Mouse (Mus musculus): Measurements from ENCODE around the gene Pcsk1n. TPM values are rescaled to one million over a fixed set of nuclear protein-coding genes. Genes with fewer than 3 reads are reported as not detected.
A peak's percentile ranks its signal among the peaks of the same experiment; 100 is the strongest.

Pcsk1n gene
- total and polyA plus RNA-seq, 3 experiments: not detected

GRCm38 (mm10) chrX:7910473-7910872 lies 9.1 kb upstream of the Pcsk1n start:
- Histone ChIP-seq H3K27ac (ENCODE audit: control insufficient read depth, low read depth, low read length) (no peak overlapping the region), H3K9ac (ENCODE audit: control insufficient read depth, low read depth, low read length, poor library complexity, severe bottlenecking) (no peak overlapping the region), H3K4me3 (ENCODE audit: control insufficient read depth in 1 of 2, insufficient read depth in 1 of 2, low read depth in 2 of 2, low read length in 2 of 2) (no peak overlapping the region), H3K9me3 (replicated peaks; ENCODE audit: insufficient read depth, low read length) (no peaks in the 10 kb centered on the region), H3K79me2 (ENCODE audit: control insufficient read depth, insufficient read depth, low read length, poor library complexity) (no peaks in the 10 kb centered on the region), H3K4me1 (ENCODE audit: control insufficient read depth in 1 of 2, insufficient read depth in 2 of 2, low read length in 2 of 2) (no peaks in the 10 kb centered on the region), H3K27me3 (ENCODE audit: control insufficient read depth in 1 of 2, insufficient read depth in 2 of 2, low read length in 2 of 2) (no peaks in the 10 kb centered on the region), H3K36me3 (ENCODE audit: control insufficient read depth in 1 of 2, insufficient read depth in 2 of 2, low read length in 2 of 2) (no peaks in the 10 kb centered on the region; a peak in 1 of 4 replicates)
- no peak for DNase-seq (ENCODE audit: low read depth, low spot score)
- TF ChIP-seq GABPA (IDR thresholded peaks at IDR 0.05; ENCODE audit: low read depth, low read length) (no peak), TCF12 (IDR thresholded peaks at IDR 0.05; ENCODE audit: low read depth, low read length) (no peak), MAFK (IDR thresholded peaks at IDR 0.05; ENCODE audit: borderline replicate concordance, low read depth, low read length) (no peak), E2F4 (IDR thresholded peaks at IDR 0.05; ENCODE audit: borderline replicate concordance, low read depth, low read length) (no peak), USF2 (IDR thresholded peaks at IDR 0.05; ENCODE audit: borderline replicate concordance in 1 of 2, insufficient read depth in 1 of 2, low read depth in 1 of 2, low read length in 2 of 2) (no peak), SMC3 (IDR thresholded peaks at IDR 0.05; ENCODE audit: low read depth, low read length) (peak; percentile 26; the same call in 1 of the 2 replicates), MYC (IDR thresholded peaks at IDR 0.05; ENCODE audit: low read depth, low read length) (no peak), POLR2AphosphoS2 (IDR thresholded peaks at IDR 0.05; ENCODE audit: low read length) (peak; percentile 57; the same call in 1 of the 2 replicates), USF1 (IDR thresholded peaks at IDR 0.05; ENCODE audit: low read depth, low read length) (no peak), MAX (IDR thresholded peaks at IDR 0.05; ENCODE audit: low read length) (no peak), TBP (IDR thresholded peaks at IDR 0.05; ENCODE audit: low read depth, low read length) (no peak), RAD21 (IDR thresholded peaks at IDR 0.05; ENCODE audit: low read depth, low read length) (peak; percentile 12; the same call in 1 of the 2 replicates), ELF1 (IDR thresholded peaks at IDR 0.05; ENCODE audit: low read depth, low read length) (no peak), POLR2A (IDR thresholded peaks at IDR 0.05; ENCODE audit: control insufficient read depth in 1 of 2, insufficient read depth in 1 of 2, low read depth in 1 of 2, low read length in 2 of 2, poor library complexity in 1 of 2) (no peak), RCOR1 (IDR thresholded peaks at IDR 0.05; ENCODE audit: low read depth, low read length) (no peak), EP300 (IDR thresholded peaks at IDR 0.05; ENCODE audit: low read depth in 1 of 2, low read length in 2 of 2) (no peak), CTCF (IDR thresholded peaks at IDR 0.05 in 2 of 3, conservative IDR thresholded peaks at IDR 0.05 in 1 of 3; ENCODE audit: control insufficient read depth in 1 of 3, insufficient read depth in 1 of 3, low read depth in 2 of 3, low read length in 3 of 3, poor library complexity in 1 of 3, severe bottlenecking in 1 of 3) (peak in 1 of 3 experiments; percentile 4; a peak in 1 of 6 replicates), MYB (IDR thresholded peaks at IDR 0.05; ENCODE audit: low read depth, low read length) (no peak), MEF2A (IDR thresholded peaks at IDR 0.05; ENCODE audit: extremely low read depth, insufficient replicate concordance, low read depth, low read length, poor library complexity, severe bottlenecking) (no peak), SIN3A (IDR thresholded peaks at IDR 0.05; ENCODE audit: low read length) (no peak), ETS1 (IDR thresholded peaks at IDR 0.05; ENCODE audit: low read depth, low read length) (no peak), JUND (IDR thresholded peaks at IDR 0.05; ENCODE audit: low read depth, low read length) (no peak), HCFC1 (IDR thresholded peaks at IDR 0.05; ENCODE audit: low read depth, low read length) (no peak), GATA1 (IDR thresholded peaks at IDR 0.05; ENCODE audit: low read depth, low read length) (no peak), CHD2 (IDR thresholded peaks at IDR 0.05; ENCODE audit: low read length) (no peak), NRF1 (IDR thresholded peaks at IDR 0.05; ENCODE audit: insufficient read depth, low read depth, low read length, poor library complexity, severe bottlenecking) (no peak)

All from MEL (cell line).